Mouse (Mus musculus) hindbrain, embryonic 16.5 days (tissue): ENCODE measurements around the gene Ston1. TPM values are rescaled to one million over a fixed set of nuclear protein-coding genes. Genes with fewer than 3 reads are reported as not detected.

Source experiments
- ATAC-seq: fragments of 200-750 bp; cut with Nextera tagmentation; 2 replicates; pipeline ENCODE4 v1.8.0; 2017; ENCODE audit warnings: moderate TSS enrichment, moderate library complexity
- H3K27ac ChIP-seq: fragments of 300-500 bp; sonication (generic); 2 replicates; pipeline ENCODE4 v1.5.1; 2014; ENCODE audit warnings: low read depth, mild to moderate bottlenecking, control low read depth, low read length, moderate library complexity
- H3K27me3 ChIP-seq: fragments of 300-500 bp; sonication (generic); replicated peaks from 2 replicates; pipeline ENCODE4 v1.6.1; 2014; ENCODE audit warnings: low read length; ENCODE audit not compliant: control insufficient read depth, insufficient read depth
- H3K36me3 ChIP-seq: fragments of 300-500 bp; sonication (generic); 2 replicates; pipeline ENCODE4 v1.6.1; 2014; ENCODE audit warnings: mild to moderate bottlenecking, low read length, moderate library complexity, mixed read lengths; ENCODE audit not compliant: control insufficient read depth, insufficient read depth
- H3K4me1 ChIP-seq: fragments of 300-500 bp; sonication (generic); 2 replicates; pipeline ENCODE4 v1.6.1; 2014; ENCODE audit warnings: low read depth, low read length; ENCODE audit not compliant: control insufficient read depth, insufficient read depth
- H3K4me2 ChIP-seq: fragments of 300-500 bp; sonication (generic); 2 replicates; pipeline ENCODE4 v1.6.1; 2014; ENCODE audit warnings: mild to moderate bottlenecking, low read length, control low read depth, moderate library complexity
- H3K4me3 ChIP-seq: fragments of 300-500 bp; sonication (generic); 2 replicates; pipeline ENCODE4 v1.5.1; 2014; ENCODE audit warnings: mild to moderate bottlenecking, low read length, control low read depth, moderate library complexity
- H3K9ac ChIP-seq: fragments of 300-500 bp; sonication (generic); 2 replicates; pipeline ENCODE4 v1.6.1; 2014; ENCODE audit warnings: low read depth, mild to moderate bottlenecking, control low read depth, low read length, moderate library complexity
- H3K9me3 ChIP-seq: fragments of 300-500 bp; sonication (generic); 2 replicates; pipeline ENCODE4 v1.6.1; 2014; ENCODE audit warnings: mild to moderate bottlenecking, low read length, moderate library complexity; ENCODE audit not compliant: control insufficient read depth
- WGBS: fragments of 180-500 bp; shearing (Covaris S2); extraction: QIAGEN DNeasy Blood & Tissue Kit; methylation state at CpG from one replicate; pipeline ENCODE4 v1.1.7; 2014; 5-methylcytosine and 5-hydroxymethylcytosine counted together
- polyA plus RNA-seq: library from polyadenylated mRNA; unstranded; fragments of >200 nt; fragmentation: Nextera tagmentation; extraction: Ambion mirVana; gene quantifications from 2 replicates; pipeline ENCODE4 v1.2.1, GENCODE M21; 2015

Gene Ston1
- polyA plus RNA-seq, 1 experiment from 2014 or later = 2.1 TPM

DNA sequence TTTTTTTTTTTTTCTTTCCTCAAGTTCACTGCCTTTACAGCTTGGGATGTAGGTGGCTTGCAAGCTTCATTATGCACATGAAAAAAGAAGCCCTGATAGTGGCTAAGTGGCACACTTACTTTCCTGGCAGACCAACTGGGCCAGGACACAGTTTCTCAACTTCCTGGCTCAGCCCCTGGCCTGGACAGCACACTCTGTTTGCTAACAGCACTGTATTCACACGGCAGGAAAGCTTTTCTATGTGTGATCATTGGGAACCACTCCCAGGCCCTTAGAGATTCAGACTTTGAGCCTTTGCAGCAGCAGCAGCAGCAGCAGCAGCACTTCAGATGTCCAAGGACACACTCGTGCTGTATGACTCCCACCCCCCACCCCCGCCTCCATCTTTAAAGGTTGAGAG is 16.8 kb downstream of the Ston1 start:
- no peaks in the 10 kb centered on the region for H3K4me1 ChIP-seq
- no peaks in the 10 kb centered on the region for H3K9me3 ChIP-seq
- H3K27me3 ChIP-seq = no peaks in the 10 kb centered on the region
- ATAC-seq = peak; percentile 77
- 60% methylated on average over 3 of the region's 3 CpGs for WGBS
- H3K4me2 ChIP-seq = no peak overlapping the region
- H3K27ac ChIP-seq = no peak overlapping the region
- H3K36me3 ChIP-seq = no peaks in the 10 kb centered on the region
- no peak overlapping the region for H3K9ac ChIP-seq
- no peak overlapping the region for H3K4me3 ChIP-seq

GRCm38 (mm10) chr17:88614733-88615132 is 17.2 kb downstream of the Ston1 start:
- Histone ChIP-seq H3K4me3 (no peak overlapping the region), H3K9me3 (no peaks in the 10 kb centered on the region), H3K4me1 (no peaks in the 10 kb centered on the region), H3K27ac (no peak overlapping the region), H3K36me3 (no peaks in the 10 kb centered on the region), H3K27me3 (no peaks in the 10 kb centered on the region), H3K9ac (no peak overlapping the region), H3K4me2 (no peak overlapping the region)
- 100% methylated on average over 1 of the region's 1 CpGs for WGBS
- ATAC-seq = no peak

- H3K9me3 ChIP-seq = no peaks in the 10 kb centered on the region
- no peaks in the 10 kb centered on the region for H3K36me3 ChIP-seq
- H3K4me1 ChIP-seq = no peaks in the 10 kb centered on the region
- H3K9ac ChIP-seq = no peak overlapping the region
- WGBS = 82% methylated on average over 1 of the region's 1 CpGs
- no peak overlapping the region for H3K4me2 ChIP-seq
- no peak for ATAC-seq
- H3K27me3 ChIP-seq = no peaks in the 10 kb centered on the region
- no peak overlapping the region for H3K27ac ChIP-seq
- H3K4me3 ChIP-seq = no peak overlapping the region
These were observed 18.1 kb downstream of the Ston1 start for GRCm38 (mm10) chr17:88615492-88616155.

- Histone ChIP-seq H3K4me2 (no peak overlapping the region), H3K4me3 (no peak overlapping the region), H3K9ac (no peak overlapping the region), H3K27me3 (no peaks in the 10 kb centered on the region), H3K27ac (no peak overlapping the region), H3K36me3 (no peaks in the 10 kb centered on the region), H3K4me1 (no peaks in the 10 kb centered on the region), H3K9me3 (no peaks in the 10 kb centered on the region)
- 84% methylated on average over 4 of the region's 4 CpGs for WGBS
- no peak for ATAC-seq
These were observed 23.5 kb downstream of the Ston1 start for GRCm38 (mm10) chr17:88620935-88621334.

GRCm38 (mm10) chr17:88621374-88621773 is 23.9 kb downstream of the Ston1 start:
- no peak for ATAC-seq
- no peaks in the 10 kb centered on the region for H3K4me1 ChIP-seq
- no peaks in the 10 kb centered on the region for H3K9me3 ChIP-seq
- H3K4me3 ChIP-seq = no peak overlapping the region
- H3K4me2 ChIP-seq = no peak overlapping the region
- no peaks in the 10 kb centered on the region for H3K36me3 ChIP-seq
- no peak overlapping the region for H3K9ac ChIP-seq
- 87% methylated on average over 3 of the region's 3 CpGs for whole genome bisulfite sequencing
- H3K27ac ChIP-seq = no peak overlapping the region
- no peaks in the 10 kb centered on the region for H3K27me3 ChIP-seq

GRCm38 (mm10) chr17:88622711-88623110 is 25.2 kb downstream of the Ston1 start:
- H3K9me3 ChIP-seq = no peaks in the 10 kb centered on the region
- no peaks in the 10 kb centered on the region for H3K36me3 ChIP-seq
- H3K9ac ChIP-seq = no peak overlapping the region
- WGBS = 91% methylated on average over 1 of the region's 1 CpGs
- H3K27ac ChIP-seq = no peak overlapping the region
- H3K4me1 ChIP-seq = no peaks in the 10 kb centered on the region
- no peak overlapping the region for H3K4me2 ChIP-seq
- no peak for ATAC-seq
- H3K27me3 ChIP-seq = no peaks in the 10 kb centered on the region
- H3K4me3 ChIP-seq = no peak overlapping the region

- no peak overlapping the region for H3K9ac ChIP-seq
- no peak overlapping the region for H3K4me2 ChIP-seq
- ATAC-seq = no peak
- H3K9me3 ChIP-seq = no peaks in the 10 kb centered on the region
- no peaks in the 10 kb centered on the region for H3K27me3 ChIP-seq
- H3K36me3 ChIP-seq = no peaks in the 10 kb centered on the region
- WGBS = 97% methylated on average over 4 of the region's 4 CpGs
- H3K27ac ChIP-seq = no peak overlapping the region
- H3K4me3 ChIP-seq = no peak overlapping the region
- peaks cover 1% of the 10 kb centered on the region for H3K4me1 ChIP-seq
These were observed 26.9 kb downstream of the Ston1 start for GRCm38 (mm10) chr17:88624386-88624785.

- H3K9me3 ChIP-seq = no peaks in the 10 kb centered on the region
These were observed 27.9 kb downstream of the Ston1 start for GRCm38 (mm10) chr17:88625350-88625749.

DNA sequence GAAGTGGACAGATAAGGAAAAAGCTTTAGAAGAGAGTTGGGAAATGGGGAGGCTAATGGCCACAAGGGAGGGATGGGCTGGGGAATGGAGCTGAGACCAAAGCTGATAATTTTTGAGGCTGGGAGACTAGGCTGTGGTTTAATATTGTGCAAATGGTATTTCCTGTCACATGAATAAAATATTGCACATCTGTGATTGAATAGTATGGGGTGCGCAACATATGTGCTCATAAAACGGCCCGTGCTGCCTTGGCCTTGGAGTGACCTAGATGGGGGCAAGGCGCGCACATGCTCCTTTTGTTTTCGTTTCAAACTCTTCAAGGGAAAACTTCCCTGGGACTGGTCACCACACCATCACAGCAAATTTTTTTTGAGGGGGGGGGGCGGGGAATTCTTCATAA is 28.4 kb downstream of the Ston1 start:
- WGBS = 72% methylated on average over 7 of the region's 7 CpGs
- H3K4me1 ChIP-seq = peaks cover 9% of the 10 kb centered on the region
- no peak overlapping the region for H3K27ac ChIP-seq
- no peaks in the 10 kb centered on the region for H3K9me3 ChIP-seq
- H3K9ac ChIP-seq = no peak overlapping the region
- ATAC-seq = no peak
- no peak overlapping the region for H3K4me2 ChIP-seq
- no peaks in the 10 kb centered on the region for H3K27me3 ChIP-seq
- no peaks in the 10 kb centered on the region for H3K36me3 ChIP-seq
- no peak overlapping the region for H3K4me3 ChIP-seq

More at GRCm38 (mm10) chr17:88625350-88625749, 27.9 kb downstream of the Ston1 start:
- ATAC-seq = no peak
- peaks cover 9% of the 10 kb centered on the region for H3K4me1 ChIP-seq
- no peak overlapping the region for H3K4me3 ChIP-seq
- H3K36me3 ChIP-seq = no peaks in the 10 kb centered on the region
- H3K4me2 ChIP-seq = no peak overlapping the region
- no peak overlapping the region for H3K27ac ChIP-seq
- no peaks in the 10 kb centered on the region for H3K27me3 ChIP-seq
- H3K9ac ChIP-seq = no peak overlapping the region
- WGBS = 93% methylated on average over 13 of the region's 13 CpGs
